Mouse (Mus musculus): Measurements from ENCODE around the gene Ddx58.

GRCm38 (mm10) chr4:40234256-40234655 is 5.4 kb downstream of the Ddx58 start:
- TF ChIP-seq POLR2A (IDR thresholded peaks at IDR 0.05; ENCODE audit: low read depth, low read length) = no peak
- TF ChIP-seq CTCF (IDR thresholded peaks at IDR 0.05; ENCODE audit: extremely low read depth, insufficient read depth, insufficient read length, insufficient replicate concordance) = no peak

All from spleen, adult 2 months (tissue).